Mouse (Mus musculus): Measurements from ENCODE around the gene Tex29. TPM values are rescaled to one million over a fixed set of nuclear protein-coding genes. Genes with fewer than 3 reads are reported as not detected.

Gene Tex29
- polyA plus RNA-seq, 1 experiment from 2014 or later: not detected

DNA sequence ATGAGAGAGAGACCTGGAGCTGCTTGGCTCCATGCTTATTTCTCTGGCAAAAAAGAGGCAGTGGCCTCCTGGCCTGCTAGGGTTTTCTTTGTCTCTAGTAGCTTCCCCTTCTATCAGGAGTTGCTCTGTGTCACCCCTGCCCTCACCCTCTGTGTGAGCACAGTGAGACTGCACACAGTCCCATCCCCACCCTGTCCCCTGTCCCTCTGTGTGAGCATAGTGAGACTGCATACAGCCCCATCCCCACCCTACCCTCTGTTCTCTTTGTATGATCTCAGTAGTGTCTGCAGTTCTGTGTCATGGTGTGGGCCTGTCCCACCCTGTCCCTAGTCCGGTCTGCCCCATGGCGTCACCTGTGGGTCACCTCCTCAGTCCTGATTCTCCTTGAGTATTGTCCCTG is 46.5 kb downstream of the Tex29 start:
- no peak overlapping the region for H3K27ac ChIP-seq (replicated peaks in 1 of 2; ENCODE audit: control insufficient read depth in 1 of 2, insufficient read depth in 1 of 2, low read depth in 2 of 2, low read length in 2 of 2)
- no peaks in the 10 kb centered on the region for H3K4me1 ChIP-seq (ENCODE audit: control insufficient read depth in 2 of 2, insufficient read depth in 2 of 2, low read length in 2 of 2)
- peaks cover 10% of the 10 kb centered on the region; the same call in 1 of the 2 replicates for H3K9me3 ChIP-seq (ENCODE audit: control insufficient read depth, low read length)
- no peak overlapping the region for H3K4me3 ChIP-seq (ENCODE audit: control insufficient read depth in 1 of 2, insufficient read depth in 1 of 2, low read depth in 1 of 2, low read length in 2 of 2)
- H3K27me3 ChIP-seq (ENCODE audit: control insufficient read depth, insufficient read depth, low read length): no peaks in the 10 kb centered on the region
- no peaks in the 10 kb centered on the region for H3K36me3 ChIP-seq (ENCODE audit: control insufficient read depth, insufficient read depth, low read length)
- 94% methylated on average over 2 of the region's 2 CpGs for WGBS
- H3K4me2 ChIP-seq (ENCODE audit: low read length): no peak overlapping the region
- ATAC-seq (ENCODE audit: insufficient number of reproducible peaks, insufficient read depth, low FRiP score, low read depth): no peak
- H3K9ac ChIP-seq (ENCODE audit: low read length): no peak overlapping the region

DNA sequence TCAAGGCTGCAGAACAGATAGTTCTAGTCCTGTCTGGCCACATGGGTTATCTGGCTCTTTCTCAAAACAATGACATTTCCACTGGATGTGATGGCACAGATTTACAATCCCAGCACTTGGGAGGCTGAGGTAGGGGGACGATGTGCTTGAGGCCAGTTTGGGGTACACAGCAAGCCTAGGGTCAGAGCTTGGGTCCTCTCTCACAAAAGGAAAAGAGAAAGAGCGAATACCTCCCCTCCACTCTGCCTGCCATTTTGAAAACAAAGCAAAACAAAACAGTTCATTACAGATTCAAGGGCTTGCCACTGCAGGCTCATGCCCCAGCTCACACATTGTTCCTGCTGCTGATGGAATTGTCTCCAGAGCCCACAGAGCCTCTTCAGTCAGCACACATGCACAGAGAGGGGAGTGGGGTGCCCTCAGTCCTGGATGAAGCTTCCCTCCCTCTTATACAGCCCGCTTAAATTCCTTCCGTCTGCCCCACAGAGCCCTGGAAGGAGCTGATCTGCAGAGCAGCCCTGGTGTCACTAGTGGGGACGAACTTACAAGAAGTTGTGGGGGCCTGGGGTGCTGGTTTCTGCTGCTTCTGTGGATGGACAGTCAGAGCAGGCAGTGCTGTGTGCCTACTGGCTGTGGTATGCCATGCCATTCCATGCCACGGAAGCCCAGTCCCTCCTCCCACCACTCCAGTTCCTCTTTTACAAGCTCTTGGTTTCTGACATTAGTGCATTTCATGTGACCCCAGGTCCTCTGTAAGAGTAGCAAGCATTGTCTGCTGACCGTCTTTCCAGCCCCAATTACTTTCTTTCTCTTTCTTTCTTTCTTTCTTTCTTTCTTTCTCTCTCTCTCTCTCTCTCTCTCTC is 49.1 kb downstream of the Tex29 start:
- H3K9ac ChIP-seq (ENCODE audit: low read length): no peak overlapping the region
- H3K4me1 ChIP-seq (ENCODE audit: control insufficient read depth in 2 of 2, insufficient read depth in 2 of 2, low read length in 2 of 2): no peaks in the 10 kb centered on the region
- H3K4me2 ChIP-seq (ENCODE audit: low read length): no peak overlapping the region
- H3K27ac ChIP-seq (replicated peaks in 1 of 2; ENCODE audit: control insufficient read depth in 1 of 2, insufficient read depth in 1 of 2, low read depth in 2 of 2, low read length in 2 of 2): no peak overlapping the region
- no peak overlapping the region for H3K4me3 ChIP-seq (ENCODE audit: control insufficient read depth in 1 of 2, insufficient read depth in 1 of 2, low read depth in 1 of 2, low read length in 2 of 2)
- ATAC-seq (ENCODE audit: insufficient number of reproducible peaks, insufficient read depth, low FRiP score, low read depth): no peak
- WGBS: 64% methylated on average over 7 of the region's 7 CpGs
- no peaks in the 10 kb centered on the region for H3K36me3 ChIP-seq (ENCODE audit: control insufficient read depth, insufficient read depth, low read length)
- H3K9me3 ChIP-seq (ENCODE audit: control insufficient read depth, low read length): no peaks in the 10 kb centered on the region
- H3K27me3 ChIP-seq (ENCODE audit: control insufficient read depth, insufficient read depth, low read length): no peaks in the 10 kb centered on the region

DNA sequence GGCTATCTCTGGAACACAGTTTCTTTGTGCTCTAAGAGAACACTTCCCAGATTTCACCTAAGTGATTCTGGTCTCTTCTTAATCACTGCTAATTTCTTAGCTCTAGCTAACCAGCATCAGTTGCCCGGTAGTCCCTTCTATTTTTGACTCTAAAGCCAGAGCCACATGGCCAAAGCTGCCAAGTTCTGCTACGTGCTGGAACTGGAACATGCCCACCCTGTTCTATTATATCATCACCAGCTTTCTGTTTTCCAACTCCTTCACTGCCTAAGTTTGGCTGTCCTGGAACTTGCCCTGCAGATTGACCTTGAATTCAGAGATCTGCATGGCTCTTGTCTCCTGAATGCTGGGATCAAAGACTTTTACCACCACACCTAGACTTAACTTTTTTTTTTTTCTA is 52.5 kb downstream of the Tex29 start:
- Histone ChIP-seq H3K4me1 (ENCODE audit: control insufficient read depth in 2 of 2, insufficient read depth in 2 of 2, low read length in 2 of 2) (no peaks in the 10 kb centered on the region), H3K9ac (ENCODE audit: low read length) (no peak overlapping the region), H3K27me3 (ENCODE audit: control insufficient read depth, insufficient read depth, low read length) (no peaks in the 10 kb centered on the region), H3K9me3 (ENCODE audit: control insufficient read depth, low read length) (no peaks in the 10 kb centered on the region), H3K4me2 (ENCODE audit: low read length) (no peak overlapping the region), H3K4me3 (ENCODE audit: control insufficient read depth in 1 of 2, insufficient read depth in 1 of 2, low read depth in 1 of 2, low read length in 2 of 2) (no peak overlapping the region), H3K36me3 (ENCODE audit: control insufficient read depth, insufficient read depth, low read length) (no peaks in the 10 kb centered on the region), H3K27ac (replicated peaks in 1 of 2; ENCODE audit: control insufficient read depth in 1 of 2, insufficient read depth in 1 of 2, low read depth in 2 of 2, low read length in 2 of 2) (no peak overlapping the region)
- 48% methylated on average over 2 of the region's 2 CpGs for WGBS
- ATAC-seq (ENCODE audit: insufficient number of reproducible peaks, insufficient read depth, low FRiP score, low read depth): no peak

DNA sequence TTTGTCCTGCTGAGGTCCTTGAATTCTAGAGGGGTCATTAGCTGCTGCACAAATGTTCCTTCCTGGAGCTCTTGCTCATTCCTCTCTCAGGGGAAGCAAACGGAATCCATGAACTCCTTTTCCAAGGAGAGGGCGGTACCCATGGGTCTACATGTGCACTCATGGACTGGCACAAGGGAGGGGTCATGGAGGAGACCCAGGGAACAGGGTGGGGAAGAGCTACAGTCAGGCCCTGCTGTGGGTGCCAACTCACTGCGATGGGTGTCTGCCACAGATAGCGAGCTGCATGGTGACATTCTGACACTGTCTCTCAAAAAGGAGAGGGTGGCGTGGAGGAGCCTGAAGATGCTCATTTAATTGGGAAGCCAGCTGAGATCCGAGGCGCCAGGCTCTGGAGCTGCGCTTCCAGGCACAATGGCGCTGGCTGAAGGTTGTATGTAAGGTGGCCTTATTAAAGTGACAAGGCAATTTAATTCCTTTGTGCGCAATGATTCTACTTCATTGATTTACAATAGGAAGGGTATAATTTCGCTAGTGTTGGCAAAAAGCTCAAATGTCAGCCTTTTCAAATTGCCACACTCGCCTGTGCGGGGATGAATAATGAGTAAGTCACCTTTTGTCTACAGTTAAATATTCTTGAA is 55.9 kb downstream of the Tex29 start:
- no peaks in the 10 kb centered on the region for H3K36me3 ChIP-seq (ENCODE audit: control insufficient read depth, insufficient read depth, low read length)
- no peaks in the 10 kb centered on the region for H3K9me3 ChIP-seq (ENCODE audit: control insufficient read depth, low read length)
- H3K4me3 ChIP-seq (ENCODE audit: control insufficient read depth in 1 of 2, insufficient read depth in 1 of 2, low read depth in 1 of 2, low read length in 2 of 2): no peak overlapping the region
- no peak for ATAC-seq (ENCODE audit: insufficient number of reproducible peaks, insufficient read depth, low FRiP score, low read depth)
- H3K27me3 ChIP-seq (ENCODE audit: control insufficient read depth, insufficient read depth, low read length): 0 out of 2 replicates have a peak, but pooled peaks cover 2% of the 10 kb centered on the region
- WGBS: 85% methylated on average over 13 of the region's 13 CpGs
- H3K4me2 ChIP-seq (ENCODE audit: low read length): no peak overlapping the region
- H3K4me1 ChIP-seq (ENCODE audit: control insufficient read depth in 2 of 2, insufficient read depth in 2 of 2, low read length in 2 of 2): no peaks in the 10 kb centered on the region
- H3K9ac ChIP-seq (ENCODE audit: low read length): no peak overlapping the region
- H3K27ac ChIP-seq (replicated peaks in 1 of 2; ENCODE audit: control insufficient read depth in 1 of 2, insufficient read depth in 1 of 2, low read depth in 2 of 2, low read length in 2 of 2): no peak overlapping the region

GRCm38 (mm10) chr8:11896677-11897076 is 56.4 kb downstream of the Tex29 start:
- Histone ChIP-seq H3K27me3 (ENCODE audit: control insufficient read depth, insufficient read depth, low read length) (0 out of 2 replicates have a peak, but pooled peaks cover 4% of the 10 kb centered on the region), H3K27ac (replicated peaks in 1 of 2; ENCODE audit: control insufficient read depth in 1 of 2, insufficient read depth in 1 of 2, low read depth in 2 of 2, low read length in 2 of 2) (no peak overlapping the region), H3K9me3 (ENCODE audit: control insufficient read depth, low read length) (no peaks in the 10 kb centered on the region), H3K4me1 (ENCODE audit: control insufficient read depth in 2 of 2, insufficient read depth in 2 of 2, low read length in 2 of 2) (no peaks in the 10 kb centered on the region), H3K4me3 (ENCODE audit: control insufficient read depth in 1 of 2, insufficient read depth in 1 of 2, low read depth in 1 of 2, low read length in 2 of 2) (no peak overlapping the region), H3K36me3 (ENCODE audit: control insufficient read depth, insufficient read depth, low read length) (no peaks in the 10 kb centered on the region), H3K4me2 (ENCODE audit: low read length) (no peak overlapping the region), H3K9ac (ENCODE audit: low read length) (no peak overlapping the region)
- no peak for ATAC-seq (ENCODE audit: insufficient number of reproducible peaks, insufficient read depth, low FRiP score, low read depth)
- WGBS: 89% methylated on average over 10 of the region's 10 CpGs

- ATAC-seq (ENCODE audit: insufficient number of reproducible peaks, insufficient read depth, low FRiP score, low read depth): no peak
- WGBS: 91% methylated on average over 1 of the region's 1 CpGs
- Histone ChIP-seq H3K4me3 (ENCODE audit: control insufficient read depth in 1 of 2, insufficient read depth in 1 of 2, low read depth in 1 of 2, low read length in 2 of 2) (no peak overlapping the region), H3K9me3 (ENCODE audit: control insufficient read depth, low read length) (no peaks in the 10 kb centered on the region), H3K4me2 (ENCODE audit: low read length) (no peak overlapping the region), H3K4me1 (ENCODE audit: control insufficient read depth in 2 of 2, insufficient read depth in 2 of 2, low read length in 2 of 2) (no peaks in the 10 kb centered on the region), H3K27me3 (ENCODE audit: control insufficient read depth, insufficient read depth, low read length) (0 out of 2 replicates have a peak, but pooled peaks cover 4% of the 10 kb centered on the region), H3K27ac (replicated peaks in 1 of 2; ENCODE audit: control insufficient read depth in 1 of 2, insufficient read depth in 1 of 2, low read depth in 2 of 2, low read length in 2 of 2) (no peak overlapping the region), H3K36me3 (ENCODE audit: control insufficient read depth, insufficient read depth, low read length) (no peaks in the 10 kb centered on the region), H3K9ac (ENCODE audit: low read length) (no peak overlapping the region)
Observed at GRCm38 (mm10) chr8:11898814-11899213, 58.5 kb downstream of the Tex29 start.

All from heart, embryonic 14.5 days (tissue).